Mouse (Mus musculus) WW6 (cell line): ENCODE results near the gene Slc25a21.

ENCODE experiments used
- DNase-seq: peaks from one replicate; pipeline ENCODE4 v3.0.0-alpha.2; 2013; ENCODE audit warnings: low read depth, low spot score

Gene Slc25a21

GRCm38 (mm10) chr12:57016845-57017244 lies 180.4 kb downstream of the Slc25a21 start:
- DNase-seq = no peak

GRCm38 (mm10) chr12:57016324-57016723 lies 180.9 kb downstream of the Slc25a21 start:
- no peak for DNase-seq

GRCm38 (mm10) chr12:57009010-57009409 lies 188.3 kb downstream of the Slc25a21 start:
- no peak for DNase-seq

GRCm38 (mm10) chr12:56986049-56986448 lies 211.2 kb downstream of the Slc25a21 start:
- DNase-seq = no peak

GRCm38 (mm10) chr12:56982066-56982626 lies 215.1 kb downstream of the Slc25a21 start:
- no peak for DNase-seq

- DNase-seq = no peak
Measured at GRCm38 (mm10) chr12:56975256-56975655, 222.0 kb downstream of the Slc25a21 start.

- no peak for DNase-seq
Measured at GRCm38 (mm10) chr12:56963236-56963635, 234.0 kb downstream of the Slc25a21 start.

GRCm38 (mm10) chr12:56959230-56960051 lies 237.8 kb downstream of the Slc25a21 start:
- no peak for DNase-seq

GRCm38 (mm10) chr12:56958244-56958643 lies 239.0 kb downstream of the Slc25a21 start:
- no peak for DNase-seq

- no peak for DNase-seq
Measured at GRCm38 (mm10) chr12:56951749-56952657, 245.3 kb downstream of the Slc25a21 start.

GRCm38 (mm10) chr12:56944265-56944664 lies 253.0 kb downstream of the Slc25a21 start:
- no peak for DNase-seq

- no peak for DNase-seq
Measured at GRCm38 (mm10) chr12:56940861-56941260, 256.4 kb downstream of the Slc25a21 start.

- DNase-seq = no peak
Measured at GRCm38 (mm10) chr12:56918145-56918544, 279.1 kb downstream of the Slc25a21 start.

GRCm38 (mm10) chr12:56906476-56906875 lies 290.8 kb downstream of the Slc25a21 start:
- no peak for DNase-seq

GRCm38 (mm10) chr12:56905652-56906305 lies 291.5 kb downstream of the Slc25a21 start:
- DNase-seq = no peak

GRCm38 (mm10) chr12:56905222-56905621 lies 292.1 kb downstream of the Slc25a21 start:
- no peak for DNase-seq

GRCm38 (mm10) chr12:56902774-56903456 lies 294.4 kb downstream of the Slc25a21 start:
- DNase-seq = no peak

- DNase-seq = no peak
Measured at GRCm38 (mm10) chr12:56897976-56898375, 299.3 kb downstream of the Slc25a21 start.

GRCm38 (mm10) chr12:56897221-56897937 lies 299.9 kb downstream of the Slc25a21 start:
- DNase-seq = no peak

- DNase-seq = no peak
Measured at GRCm38 (mm10) chr12:56894963-56895362, 302.3 kb downstream of the Slc25a21 start.
